Mouse (Mus musculus) heart, postnatal 14 days (tissue): ENCODE measurements around the gene Acadvl. TPM values are rescaled to one million over a fixed set of nuclear protein-coding genes. Genes with fewer than 3 reads are reported as not detected.

Experiments used
- DNase-seq, 2 experiments: peaks; one replicate each; pipeline ENCODE4 v3.0.0; 2021 to 2022
- intact Hi-C: fragments of 180-260 bp; cut with DNase I; formaldehyde crosslinking; loops from one replicate; pipeline ENCODE4 v1.15.1; 2025
- total RNA-seq, 2 experiments: library from RNA; stranded (reverse); gene quantifications; 2 replicates each; pipeline ENCODE4 v1.2.3; 2021

Acadvl gene
- total RNA-seq, 2 experiments from 2014 or later: 1,350 to 1,353 TPM

- intact Hi-C loops: no loop called here
- no peak for DNase-seq
These were observed 4.2 kb downstream of the Acadvl start for GRCm38 (mm10) chr11:70010961-70011360.

GRCm38 (mm10) chr11:70010548-70010947 is 4.7 kb downstream of the Acadvl start:
- DNase-seq: no peak
- intact Hi-C loops: no loop called here

GRCm38 (mm10) chr11:70010033-70010432 is 5.2 kb downstream of the Acadvl start:
- intact Hi-C loops: no loop called here
- no peak for DNase-seq

GRCm38 (mm10) chr11:70005521-70005920 is 9.7 kb downstream of the Acadvl start:
- DNase-seq: no peak
- intact Hi-C loops: loop anchor here (2.0 kb wide), 1 partner anchor 71 kb away; the partner anchor contains the start of gene Ybx2

GRCm38 (mm10) chr11:70002471-70002870 is 12.7 kb downstream of the Acadvl start:
- intact Hi-C loops: loop anchor here (2.0 kb wide), 1 partner anchor 50 kb away; no protein-coding TSS in a partner anchor
- no peak for DNase-seq

- peak in 1 of 2 experiments; percentile 56 for DNase-seq
- intact Hi-C loops: loop anchor here (2.0 kb wide), 1 partner anchor 51 kb away; no protein-coding TSS in a partner anchor
These were observed 13.3 kb downstream of the Acadvl start for GRCm38 (mm10) chr11:70001865-70002264.

GRCm38 (mm10) chr11:70001159-70001558 is 14.1 kb downstream of the Acadvl start:
- intact Hi-C loops: no loop called here
- no peak for DNase-seq

GRCm38 (mm10) chr11:70000396-70000898 is 14.8 kb downstream of the Acadvl start, which contains the start of gene Dvl2:
Gene Dvl2, plus strand, starts transcription at chr11:70000595.
- DNase-seq: peak; percentile 86 to 90
- intact Hi-C loops: no loop called here

GRCm38 (mm10) chr11:69999666-70000065 is 15.5 kb downstream of the Acadvl start:
- no peak for DNase-seq
- intact Hi-C loops: loop anchor here (10.0 kb wide), 1 partner anchor 655 kb away; the partner anchor contains the start of genes Eno3 and Pfn1

GRCm38 (mm10) chr11:69998567-69999491 is 16.4 kb downstream of the Acadvl start:
- intact Hi-C loops: loop anchor here (10.0 kb wide), 1 partner anchor 656 kb away; the partner anchor contains the start of genes Eno3 and Pfn1
- no peak for DNase-seq

- intact Hi-C loops: loop anchor here (10.0 kb wide), 1 partner anchor 658 kb away; the partner anchor contains the start of genes Eno3 and Pfn1
- peak; percentile 93 to 95 for DNase-seq
These were observed 18.1 kb downstream of the Acadvl start for GRCm38 (mm10) chr11:69997070-69997509.

- intact Hi-C loops: loop anchor here (10.0 kb wide), 1 partner anchor 658 kb away; the partner anchor contains the start of genes Eno3 and Pfn1
- DNase-seq: peak; percentile 74 to 76
These were observed 18.8 kb downstream of the Acadvl start for GRCm38 (mm10) chr11:69996161-69997061.

- DNase-seq: peak; percentile 96 to 97
- intact Hi-C loops: loop anchor here (10.0 kb wide), 1 partner anchor 659 kb away; the partner anchor contains the start of genes Eno3 and Pfn1
These were observed 19.7 kb downstream of the Acadvl start, which contains the start of gene Phf23 for GRCm38 (mm10) chr11:69995391-69995960. Gene Phf23, plus strand, starts transcription at chr11:69995777.

GRCm38 (mm10) chr11:69994401-69995090 is 20.7 kb downstream of the Acadvl start:
- intact Hi-C loops: loop anchor here (10.0 kb wide), 1 partner anchor 660 kb away; the partner anchor contains the start of genes Eno3 and Pfn1
- no peak for DNase-seq

- DNase-seq: no peak
- intact Hi-C loops: loop anchor here (10.0 kb wide), 1 partner anchor 662 kb away; the partner anchor contains the start of genes Eno3 and Pfn1
These were observed 22.3 kb downstream of the Acadvl start for GRCm38 (mm10) chr11:69992932-69993331.

- DNase-seq: no peak
- intact Hi-C loops: loop anchor here (10.0 kb wide), 1 partner anchor 662 kb away; the partner anchor contains the start of genes Eno3 and Pfn1
These were observed 22.8 kb downstream of the Acadvl start for GRCm38 (mm10) chr11:69992396-69992795.

- intact Hi-C loops: loop anchor here (10.0 kb wide), 1 partner anchor 663 kb away; the partner anchor contains the start of genes Eno3 and Pfn1
- no peak for DNase-seq
These were observed 23.5 kb downstream of the Acadvl start for GRCm38 (mm10) chr11:69991711-69992110.
